Mouse (Mus musculus) cerebellum, adult 9-10 months (tissue): Measurements from ENCODE around the gene Exoc3l.

Experiments
- DNase-seq: peaks from one replicate; pipeline ENCODE4 v3.0.0; 2022

Gene Exoc3l

DNA sequence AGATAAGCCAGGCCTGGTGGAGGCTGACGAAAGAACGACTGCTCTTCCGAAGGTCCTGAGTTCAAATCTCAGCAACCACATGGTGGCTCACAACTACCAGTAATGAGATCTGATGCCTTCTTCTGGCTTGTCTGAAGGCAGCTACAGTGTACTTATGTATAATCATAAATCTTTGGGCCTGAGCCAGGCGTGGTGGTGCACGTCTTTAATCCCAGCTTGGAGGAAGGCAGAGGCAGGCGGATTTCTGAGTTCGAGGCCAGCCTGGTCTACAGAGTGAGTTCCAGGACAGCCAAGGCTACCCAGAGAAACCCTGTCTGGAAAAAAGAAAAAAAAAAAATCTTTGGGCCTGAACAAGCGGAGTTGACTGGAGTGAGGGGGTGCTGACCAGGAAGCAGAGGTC lies 4.5 kb downstream of the Exoc3l start:
- peak; percentile 78 for DNase-seq

DNA sequence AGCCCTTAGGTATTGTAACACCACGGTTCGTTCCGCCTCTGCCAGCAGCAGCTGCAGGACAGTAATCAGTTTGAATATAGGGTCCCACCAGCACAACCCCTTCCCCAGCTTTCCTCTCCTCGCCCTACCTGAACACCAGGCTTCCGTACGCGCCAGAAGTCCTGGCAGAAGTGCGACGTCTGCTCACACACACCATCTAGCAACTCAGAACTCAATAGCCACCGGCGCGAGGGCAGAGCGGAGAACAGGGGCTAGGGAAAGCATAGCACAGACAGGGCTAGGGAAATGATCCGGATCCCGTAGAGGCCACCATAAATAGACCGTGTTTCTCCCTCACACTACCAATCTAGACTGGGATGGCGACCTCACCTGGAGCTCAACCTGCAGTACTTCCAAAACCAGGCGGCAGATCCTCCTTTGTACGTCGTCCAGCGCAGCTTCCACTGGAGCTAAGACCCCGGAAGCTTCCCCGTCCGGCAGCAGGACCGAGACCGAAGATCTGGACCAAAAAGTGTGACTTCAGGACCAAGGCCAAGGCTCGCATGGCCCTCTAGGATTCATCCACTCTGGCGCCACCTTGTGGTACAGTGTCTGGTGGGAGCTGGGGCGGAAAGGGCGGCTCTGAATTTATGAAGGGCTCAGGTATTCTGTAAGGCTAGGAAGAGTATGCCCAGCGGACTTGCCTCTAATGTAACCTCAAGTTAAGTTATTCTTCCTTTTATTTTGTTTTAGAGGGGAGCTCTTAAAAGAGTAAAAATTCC lies 5.2 kb downstream of the Exoc3l start:
- DNase-seq: peak; percentile 94

DNA sequence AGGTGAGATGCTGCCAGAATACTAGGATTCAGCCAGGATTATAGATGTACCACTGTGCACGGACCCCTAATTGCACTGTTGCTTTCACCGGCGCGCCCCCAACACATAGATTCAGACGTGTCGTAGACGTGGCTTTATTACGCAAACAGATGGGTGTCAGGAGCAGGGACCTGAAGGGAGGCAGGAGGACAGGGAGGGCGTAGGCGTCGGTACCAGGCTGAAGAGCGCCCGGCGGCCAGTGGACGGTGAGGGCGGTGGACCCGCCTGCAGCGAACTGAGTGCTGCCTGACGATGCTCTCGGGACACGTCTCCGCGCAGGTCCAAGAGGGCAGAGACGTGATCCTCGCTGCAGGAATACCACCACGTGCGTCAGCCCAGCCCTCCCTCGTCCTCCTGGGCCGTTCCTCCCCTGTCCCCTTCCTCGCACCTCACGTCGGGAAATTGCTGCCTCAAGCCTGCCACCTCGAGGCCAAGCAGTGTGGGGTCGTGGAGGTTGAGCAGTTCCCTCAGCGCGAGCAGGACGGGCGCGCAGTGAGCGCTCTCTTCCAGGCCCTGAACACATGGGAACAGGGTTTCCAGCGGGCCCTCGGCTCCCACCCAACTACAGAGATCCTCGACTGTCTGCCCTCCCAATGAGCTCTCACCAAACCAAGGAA lies 6.0 kb downstream of the Exoc3l start, which contains the start of gene 4931428F04Rik:
4931428F04Rik (minus strand) TSS at position 60 of the 656 bp plus-strand sequence.
- peak; percentile 80 for DNase-seq

DNA sequence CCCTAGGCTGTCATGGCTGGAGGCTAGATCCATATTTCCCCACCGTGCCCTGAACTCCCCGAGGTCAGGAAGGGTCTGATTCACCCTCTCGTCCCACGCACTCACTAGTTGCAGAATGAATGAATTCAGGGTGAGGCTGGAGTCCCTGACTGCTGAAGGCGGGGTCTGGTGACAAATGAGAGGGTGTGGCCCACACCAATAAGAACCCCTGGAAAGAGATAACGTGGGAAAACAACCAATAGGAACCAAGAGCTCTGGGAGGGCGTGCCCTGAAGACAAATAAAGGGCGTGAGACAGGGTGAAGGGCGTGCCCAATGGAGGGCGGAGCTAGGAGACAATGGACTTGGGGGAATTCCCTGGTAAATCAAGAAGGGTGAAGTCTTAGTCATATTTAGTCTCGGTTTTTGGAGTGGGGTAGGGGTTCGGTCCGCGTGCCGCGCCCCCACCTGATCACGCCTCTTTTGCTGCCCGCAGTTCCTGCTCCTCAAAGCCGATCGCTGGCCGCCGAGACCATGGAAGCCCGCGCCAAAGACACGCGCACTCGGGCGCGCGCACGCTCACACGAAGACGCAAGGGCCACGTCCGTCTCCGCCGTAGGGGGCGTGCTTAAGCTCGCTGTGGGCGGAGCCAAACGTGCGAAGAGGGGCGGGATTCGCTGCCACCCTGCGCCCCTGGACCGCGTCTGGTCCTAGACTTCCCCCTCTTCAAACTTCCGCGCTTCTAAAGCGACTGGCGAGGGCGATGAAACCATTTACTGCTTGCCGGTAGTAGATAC lies 6.8 kb downstream of the Exoc3l start:
- DNase-seq: peak; percentile 97

DNA sequence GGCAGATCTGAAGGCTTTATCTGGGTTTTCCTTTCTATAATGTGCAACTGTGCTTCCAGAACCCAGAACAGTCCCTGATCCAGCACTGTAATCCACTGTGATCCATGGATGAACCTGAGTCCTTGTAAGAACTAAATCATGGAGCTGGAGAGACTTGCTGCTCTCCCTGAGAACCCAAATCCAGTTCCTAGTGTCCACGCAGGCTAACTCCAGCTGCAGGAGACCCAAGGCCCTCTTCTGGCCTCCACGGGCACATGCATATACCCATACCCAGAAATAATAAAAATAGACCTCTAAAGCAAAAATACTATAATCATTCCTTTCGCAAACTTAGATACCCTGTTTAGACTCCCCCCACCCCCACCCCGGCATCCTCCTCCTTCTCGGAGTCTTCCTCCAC lies 7.7 kb downstream of the Exoc3l start:
- DNase-seq: no peak

DNA sequence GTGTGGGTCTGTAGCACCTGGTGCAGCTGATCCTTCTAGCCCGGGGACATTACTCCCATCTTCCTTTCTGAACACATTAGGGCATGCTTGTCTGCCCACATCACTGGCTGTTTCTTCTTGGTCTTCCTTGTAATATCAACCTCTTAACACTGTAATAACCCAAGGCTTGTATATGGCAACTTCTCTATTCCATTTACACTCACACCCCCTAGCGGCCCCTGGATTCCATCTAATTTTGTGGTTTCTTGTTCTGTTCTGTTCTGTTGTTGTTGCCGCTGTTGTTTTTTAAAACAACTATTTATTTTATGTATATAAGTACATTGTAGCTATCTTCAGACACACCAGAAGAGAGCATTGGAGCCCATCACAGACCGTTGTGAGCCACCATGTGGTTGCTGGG lies 9.0 kb downstream of the Exoc3l start:
- DNase-seq: no peak

DNA sequence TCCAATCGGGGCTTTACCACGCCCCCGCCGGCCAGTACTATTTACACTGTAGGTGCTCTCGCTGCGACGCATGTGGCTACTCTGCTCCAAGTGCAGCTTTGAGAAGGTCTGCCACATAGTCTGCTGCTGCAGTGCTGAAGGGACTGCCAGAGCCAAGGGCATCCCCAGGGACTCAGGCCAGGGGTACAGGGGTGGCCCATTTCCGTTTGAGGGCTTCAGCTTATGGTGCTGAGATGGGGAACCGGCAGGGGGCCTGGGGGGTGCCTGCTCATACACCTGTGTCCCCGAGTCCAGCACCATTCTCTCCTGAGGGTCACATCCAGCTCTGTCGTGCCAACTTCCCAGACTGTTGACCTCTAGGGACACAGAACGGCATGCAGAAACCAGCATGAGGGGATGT lies 10.4 kb downstream of the Exoc3l start:
- no peak for DNase-seq

DNA sequence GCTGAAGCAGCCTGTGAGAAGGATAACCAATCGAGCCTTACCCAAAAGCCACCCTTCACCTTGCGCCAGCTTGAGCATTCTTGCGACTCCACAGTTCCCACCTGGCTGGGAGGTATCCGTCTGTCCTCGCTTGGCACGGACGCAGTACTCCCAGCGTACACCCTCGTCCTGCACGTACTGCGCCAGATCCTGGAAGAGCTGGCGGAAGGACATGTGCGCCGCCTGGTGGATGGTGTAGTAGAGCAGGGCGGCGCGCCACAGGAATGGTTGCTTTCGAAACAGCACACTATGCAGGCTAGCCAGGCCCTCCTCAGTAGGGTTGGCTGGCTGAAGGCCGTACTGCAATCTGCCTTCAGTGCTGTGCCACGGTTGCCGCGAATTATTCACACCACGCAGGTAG lies 12.8 kb downstream of the Exoc3l start:
- no peak for DNase-seq

DNA sequence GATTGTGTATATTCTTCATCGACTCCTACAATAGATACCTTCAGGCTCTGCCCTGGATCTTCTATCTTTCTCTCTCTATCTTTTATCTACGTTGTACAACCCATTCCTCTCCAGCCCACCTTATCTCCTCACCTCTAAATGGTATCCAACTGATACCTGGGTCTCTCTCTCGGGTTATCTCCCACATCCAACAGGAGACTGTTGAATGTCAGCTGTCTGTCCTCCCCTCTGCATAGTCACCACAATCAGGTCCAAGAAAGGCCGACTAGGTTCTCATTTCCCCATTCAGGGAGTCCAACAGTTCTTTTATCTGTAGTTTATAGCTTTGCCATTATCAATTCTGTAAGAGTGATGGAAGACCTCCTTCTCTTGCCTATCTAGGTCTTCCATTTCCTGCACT lies 13.7 kb downstream of the Exoc3l start:
- DNase-seq: no peak

DNA sequence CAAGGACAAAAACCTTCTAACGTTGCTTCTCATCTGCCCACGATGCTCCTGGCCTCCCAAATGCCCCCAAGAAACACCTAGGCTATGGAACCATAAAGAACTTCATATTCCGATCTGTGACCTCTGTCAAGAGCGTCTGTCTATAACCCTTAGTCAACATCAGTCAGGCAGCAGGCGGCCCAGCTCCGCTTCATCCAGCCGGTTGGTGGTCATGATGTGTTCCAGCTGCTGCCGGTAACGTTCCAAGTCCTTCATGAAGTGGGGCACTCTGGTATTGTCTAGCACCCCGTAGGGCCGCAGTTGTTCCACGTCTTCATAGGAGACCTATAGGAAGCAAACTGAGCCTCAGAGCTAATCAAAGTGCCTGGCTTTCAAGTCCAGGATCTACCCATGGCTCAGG lies 14.1 kb downstream of the Exoc3l start:
- no peak for DNase-seq

DNA sequence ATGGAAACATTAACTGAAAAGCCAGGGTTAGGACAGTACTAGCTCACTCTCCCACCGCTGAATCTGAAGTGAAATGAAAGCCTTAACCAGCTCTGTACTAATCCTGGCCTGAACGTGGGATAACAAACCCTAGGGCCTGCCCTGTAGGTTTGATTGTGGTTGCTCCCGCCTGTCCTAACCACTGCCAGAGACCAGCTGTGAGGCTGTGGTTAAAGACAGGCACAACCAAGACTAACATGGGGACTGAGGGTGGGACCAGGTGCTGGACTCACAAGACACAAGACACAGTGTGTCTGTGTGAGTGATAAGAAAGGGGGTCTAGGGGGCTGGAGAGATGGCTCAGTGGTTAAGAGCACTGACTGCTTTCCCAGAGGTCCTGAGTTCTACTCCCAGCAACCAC lies 15.3 kb downstream of the Exoc3l start:
- DNase-seq: no peak

DNA sequence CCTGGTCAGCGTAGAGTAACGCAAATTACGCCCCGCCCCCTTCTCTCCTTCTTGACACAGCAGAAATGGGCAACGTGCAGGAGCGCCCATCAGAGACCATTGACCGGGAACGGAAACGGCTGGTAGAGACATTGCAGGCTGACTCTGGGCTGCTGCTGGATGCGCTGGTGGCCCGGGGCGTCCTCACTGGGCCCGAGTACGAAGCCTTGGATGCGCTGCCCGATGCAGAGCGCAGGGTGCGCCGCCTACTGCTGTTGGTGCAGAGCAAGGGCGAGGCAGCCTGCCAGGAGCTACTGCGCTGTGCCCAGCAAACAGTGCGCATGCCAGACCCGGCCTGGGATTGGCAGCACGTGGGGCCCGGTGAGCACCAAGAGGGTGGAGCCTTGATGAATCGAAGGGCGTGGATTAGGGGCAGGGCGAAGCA lies 17.0 kb downstream of the Exoc3l start:
- DNase-seq: peak; percentile 95

DNA sequence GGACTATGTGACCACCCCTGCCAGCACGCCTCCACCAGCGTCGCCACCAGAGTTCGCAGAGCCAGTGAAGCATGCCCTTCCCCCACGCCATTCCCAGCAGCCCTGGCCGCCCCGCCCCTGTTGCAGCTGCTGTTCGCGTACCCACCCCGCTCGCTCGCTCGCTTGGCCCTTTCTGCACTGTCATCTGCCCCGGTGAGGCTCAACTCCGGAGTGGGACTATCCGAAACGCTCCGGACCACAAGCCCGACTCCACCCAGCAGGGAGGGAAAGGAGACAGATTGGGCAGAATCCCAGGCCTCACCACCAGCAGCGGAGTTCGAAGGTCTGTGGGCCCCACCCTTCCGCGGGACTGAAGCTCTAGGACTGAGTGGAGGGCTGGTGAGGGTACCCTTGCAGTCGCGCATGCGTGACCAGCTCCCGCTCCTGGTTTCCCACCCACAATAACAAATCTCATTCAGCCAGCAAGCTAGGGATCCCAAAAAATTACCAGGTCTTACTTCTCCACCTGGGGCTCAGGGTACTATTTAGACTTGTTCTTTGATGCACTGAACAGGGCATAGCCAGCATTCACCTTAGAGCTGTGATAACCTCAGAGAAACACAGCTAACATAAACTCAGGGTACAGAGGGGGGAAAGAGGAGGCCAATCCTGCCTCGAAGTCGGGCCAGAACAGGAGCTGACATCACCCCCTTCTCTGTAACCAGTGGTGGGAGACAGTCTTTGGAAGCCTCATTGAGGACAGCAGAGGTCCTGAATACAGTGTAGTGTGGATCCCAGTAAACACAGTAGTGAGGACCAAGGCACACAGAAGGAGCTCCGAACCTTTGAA lies 19.4 kb downstream of the Exoc3l start:
- DNase-seq: peak; percentile 39

DNA sequence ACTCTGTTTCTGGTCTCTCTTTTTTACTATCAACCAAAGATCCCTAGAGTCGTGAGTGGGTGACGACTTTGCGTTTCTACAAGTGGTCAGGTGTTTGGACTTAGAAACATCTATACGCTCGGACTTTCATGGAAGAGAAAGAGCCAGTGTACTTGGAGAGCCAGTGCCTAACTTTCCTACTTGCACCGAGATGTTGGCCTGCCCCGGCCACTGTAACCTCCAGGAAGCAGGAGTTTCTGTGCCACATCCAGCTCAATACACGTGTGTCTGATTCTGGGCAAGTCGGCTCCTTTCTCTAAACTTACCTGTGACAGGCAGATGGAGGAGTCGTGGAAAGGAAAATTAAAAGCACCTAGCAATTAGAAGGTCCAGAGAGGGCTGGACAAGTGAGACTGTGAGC lies 20.1 kb downstream of the Exoc3l start, which contains the start of gene Nol3:
Nol3 (plus strand) TSS at position 301 of the 400 bp plus-strand sequence.
- DNase-seq: no peak

DNA sequence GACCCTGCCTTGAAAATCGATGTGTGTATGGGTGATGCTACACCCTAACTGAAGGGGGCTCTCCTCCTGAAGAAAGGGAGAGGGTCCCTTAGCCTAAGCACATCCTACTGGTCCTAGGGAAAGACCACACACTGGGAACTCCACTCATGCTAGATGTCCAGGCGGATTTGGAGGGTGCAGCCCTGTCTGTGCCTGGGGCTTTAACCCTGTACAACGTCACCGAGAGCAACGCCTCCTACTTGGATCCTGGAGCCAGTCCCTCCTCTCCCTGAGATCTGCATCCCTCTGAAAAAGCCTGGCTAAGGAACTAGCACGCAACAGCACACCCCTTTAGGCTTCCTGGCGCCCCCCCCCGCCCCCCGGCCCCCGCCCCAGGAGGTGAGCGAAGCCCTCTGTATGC lies 20.5 kb downstream of the Exoc3l start:
- no peak for DNase-seq

DNA sequence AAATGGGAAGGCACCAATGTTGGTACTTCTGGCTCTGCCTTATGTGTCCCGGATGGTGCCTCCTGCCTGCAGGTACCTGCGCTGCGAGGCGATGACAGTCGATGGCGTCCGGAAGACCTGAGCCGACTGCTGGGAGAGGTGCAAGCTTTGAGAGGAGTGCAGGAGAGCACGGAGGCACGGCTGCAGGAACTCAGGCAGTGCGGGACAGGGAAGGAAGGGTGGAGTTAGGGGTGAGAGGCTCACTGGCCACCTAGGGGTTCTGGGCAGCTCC lies 25.1 kb downstream of the Exoc3l start:
- no peak for DNase-seq

DNA sequence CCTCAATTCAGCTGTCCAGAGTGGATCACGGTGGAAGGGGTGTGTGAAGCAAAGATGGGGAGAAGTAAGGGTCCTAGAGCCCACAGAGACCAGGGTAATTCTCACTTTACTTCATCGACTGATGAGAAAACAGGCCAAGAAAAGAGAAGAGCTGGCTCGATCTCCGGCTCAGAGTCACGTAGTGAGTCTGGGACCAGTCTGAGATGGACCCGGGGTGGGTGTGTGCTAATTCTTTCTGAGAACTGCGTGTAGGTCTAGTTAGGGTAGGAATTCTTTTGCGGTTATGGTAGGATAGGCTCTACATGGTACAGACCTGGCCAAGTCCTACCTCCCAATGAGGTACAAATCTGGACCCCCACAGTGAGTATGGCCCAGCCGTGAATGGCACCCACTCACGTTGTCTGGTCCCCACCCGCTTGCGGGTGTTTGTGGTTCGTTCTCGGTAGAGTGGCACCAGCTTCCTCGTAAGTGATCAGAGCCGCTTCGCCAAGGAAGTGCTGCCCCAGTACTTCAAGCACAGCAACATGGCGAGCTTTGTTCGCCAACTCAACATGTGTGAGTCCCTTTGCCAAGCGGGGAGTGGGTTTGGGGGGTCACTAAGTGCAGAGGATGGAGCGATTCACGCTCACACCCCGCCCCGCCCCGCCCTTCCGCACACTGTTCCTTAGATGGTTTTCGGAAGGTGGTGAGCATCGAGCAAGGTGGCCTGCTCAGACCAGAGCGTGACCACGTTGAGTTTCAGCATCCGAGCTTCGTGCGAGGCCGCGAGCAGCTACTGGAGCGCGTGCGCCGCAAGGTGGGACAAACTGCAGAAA lies 25.6 kb downstream of the Exoc3l start:
- peak; percentile 57 for DNase-seq

DNA sequence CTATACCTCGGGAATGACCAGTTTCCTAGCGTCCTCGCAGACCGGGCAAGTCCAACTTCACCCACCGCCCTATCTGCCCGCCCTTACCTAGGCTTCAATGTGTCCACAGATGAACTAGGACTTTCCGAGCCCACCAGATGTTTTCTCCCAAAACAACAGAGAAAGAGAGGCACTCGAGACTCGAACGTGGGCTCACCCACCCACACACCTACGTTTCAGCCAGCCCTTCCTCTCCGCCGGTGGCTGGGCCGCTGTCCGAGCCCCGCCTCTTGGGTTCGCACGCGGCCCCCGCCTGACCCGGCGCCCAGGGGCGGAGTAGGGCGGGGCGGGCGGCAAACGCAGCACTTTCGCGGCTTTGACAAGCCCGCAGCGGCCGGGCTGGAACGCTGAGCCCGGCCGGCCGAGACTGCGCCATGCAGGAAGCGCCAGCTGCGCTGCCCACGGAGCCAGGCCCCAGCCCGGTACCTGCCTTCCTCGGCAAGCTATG lies 26.4 kb downstream of the Exoc3l start, which contains the start of gene Hsf4:
Hsf4 (plus strand) TSS at position 341 of the 487 bp plus-strand sequence.
- DNase-seq: peak; percentile 71

DNA sequence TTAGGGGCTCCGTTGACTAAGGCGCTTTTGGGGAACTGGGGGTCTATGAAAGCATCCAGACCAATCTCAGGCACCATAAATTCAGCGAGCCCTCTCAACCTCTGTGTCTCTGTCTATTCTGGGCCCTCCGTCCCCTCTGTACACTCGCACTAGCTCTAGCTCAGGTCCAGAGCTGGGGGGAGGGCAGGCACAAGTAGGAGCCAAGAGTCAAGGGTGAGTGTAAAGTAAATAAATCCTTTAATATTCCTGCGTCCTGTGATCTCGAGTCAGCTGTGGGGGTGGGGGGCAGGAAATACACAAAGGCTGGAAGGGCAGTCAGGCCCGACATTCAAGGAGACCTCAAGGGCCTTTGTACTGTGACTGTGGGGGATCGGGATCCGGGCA lies 26.8 kb downstream of the Exoc3l start:
- DNase-seq: no peak

DNA sequence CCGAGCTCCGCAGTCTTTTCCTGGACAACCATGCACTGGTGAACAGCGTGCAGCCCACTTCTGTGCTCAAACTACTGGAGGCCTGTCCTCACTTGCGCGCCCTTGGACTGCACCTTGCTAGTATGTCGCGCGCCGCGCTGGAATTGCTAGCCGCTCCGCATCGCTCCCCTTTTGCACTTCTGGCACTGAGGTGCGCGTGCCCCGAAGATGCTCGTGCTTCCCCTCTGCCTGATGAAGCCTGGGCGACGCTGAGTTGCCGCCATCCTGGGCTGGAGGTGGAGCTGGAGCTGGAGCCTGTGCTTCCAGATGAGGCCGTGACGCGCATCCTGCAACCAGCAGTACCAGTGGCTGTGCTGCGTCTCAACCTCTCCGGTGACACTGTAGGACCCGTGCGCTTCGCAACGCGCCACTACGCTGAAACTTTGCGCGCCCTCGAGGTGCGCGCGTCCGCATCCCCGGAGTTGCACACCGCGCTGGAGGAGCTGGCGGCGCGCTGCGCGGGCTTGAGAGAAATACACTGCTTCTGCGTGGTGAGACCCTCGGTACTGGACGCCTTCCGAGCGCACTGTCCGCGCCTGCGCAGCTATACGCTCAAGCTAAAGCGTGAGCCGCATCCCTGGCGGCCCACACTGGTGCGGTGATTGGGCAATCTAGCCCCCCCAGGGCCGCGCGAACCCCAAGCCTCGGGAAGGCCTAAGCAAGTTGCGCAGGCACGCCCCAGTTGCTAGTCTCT lies 27.4 kb downstream of the Exoc3l start:
- DNase-seq: peak; percentile 74

DNA sequence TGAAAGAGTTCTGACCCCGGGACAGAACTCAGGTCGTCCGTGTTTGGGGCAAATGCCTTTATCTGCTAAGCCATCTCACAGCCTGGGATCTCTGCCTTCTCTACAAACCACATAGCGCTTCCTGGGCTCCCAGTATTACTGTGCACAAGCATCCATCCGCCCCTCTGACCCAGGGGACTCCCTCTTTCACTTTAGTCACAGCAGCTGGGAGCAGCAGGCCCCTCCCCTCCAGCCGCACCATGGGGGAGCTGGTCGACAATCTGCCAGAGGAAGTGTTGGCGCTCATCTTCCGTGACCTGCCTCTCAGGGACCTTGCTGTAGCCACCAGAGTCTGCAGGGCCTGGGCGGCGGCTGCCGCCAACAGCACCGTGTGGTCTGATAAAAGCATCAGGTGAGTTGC lies 29.1 kb downstream of the Exoc3l start:
- peak; percentile 31 for DNase-seq
